Mouse (Mus musculus) urinary bladder, postnatal 10 days (tissue): ENCODE measurements around the gene Lcmt2.
"Not testable (repeated sequence)": the region's sequence is repeated elsewhere in the genome, so short reads cannot be mapped to it uniquely, and the experiment has no call there.

Source experiments
- DNase-seq: peaks from one replicate; pipeline ENCODE4 v3.0.0; 2022; ENCODE audit warnings: low spot score

Lcmt2 gene

GRCm38 (mm10) chr2:121140018-121140882, at the start of gene Lcmt2, which contains the start of gene Adal:
Gene Lcmt2 (minus strand): TSS chr2:121140653.
Gene Adal (plus strand): TSS chr2:121140428.
- peak; percentile 41 for DNase-seq

GRCm38 (mm10) chr2:121188530-121188929, 48.1 kb upstream of the Lcmt2 start:
- no peak for DNase-seq

GRCm38 (mm10) chr2:121184142-121184541, 43.7 kb upstream of the Lcmt2 start:
- no peak for DNase-seq

DNA sequence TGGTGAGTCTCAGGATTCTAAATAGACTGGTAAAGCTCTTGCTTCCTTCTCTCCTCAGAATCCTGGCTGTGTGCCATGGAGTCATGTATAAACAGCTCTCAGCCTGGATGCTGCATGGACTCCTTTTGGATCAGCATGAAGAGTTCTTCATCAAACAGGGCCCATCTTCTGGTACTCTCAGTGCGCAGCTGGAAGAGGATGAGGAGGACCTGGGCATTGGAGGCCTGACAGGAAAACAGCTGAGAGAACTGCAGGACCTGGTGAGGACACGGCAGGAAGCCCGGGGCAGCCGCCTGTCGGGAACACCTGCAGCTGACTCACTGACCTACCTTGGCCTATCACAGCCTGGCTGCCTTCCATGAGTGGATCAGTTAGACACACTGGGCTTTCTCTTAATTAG, 43.0 kb upstream of the Lcmt2 start:
- no peak for DNase-seq

DNA sequence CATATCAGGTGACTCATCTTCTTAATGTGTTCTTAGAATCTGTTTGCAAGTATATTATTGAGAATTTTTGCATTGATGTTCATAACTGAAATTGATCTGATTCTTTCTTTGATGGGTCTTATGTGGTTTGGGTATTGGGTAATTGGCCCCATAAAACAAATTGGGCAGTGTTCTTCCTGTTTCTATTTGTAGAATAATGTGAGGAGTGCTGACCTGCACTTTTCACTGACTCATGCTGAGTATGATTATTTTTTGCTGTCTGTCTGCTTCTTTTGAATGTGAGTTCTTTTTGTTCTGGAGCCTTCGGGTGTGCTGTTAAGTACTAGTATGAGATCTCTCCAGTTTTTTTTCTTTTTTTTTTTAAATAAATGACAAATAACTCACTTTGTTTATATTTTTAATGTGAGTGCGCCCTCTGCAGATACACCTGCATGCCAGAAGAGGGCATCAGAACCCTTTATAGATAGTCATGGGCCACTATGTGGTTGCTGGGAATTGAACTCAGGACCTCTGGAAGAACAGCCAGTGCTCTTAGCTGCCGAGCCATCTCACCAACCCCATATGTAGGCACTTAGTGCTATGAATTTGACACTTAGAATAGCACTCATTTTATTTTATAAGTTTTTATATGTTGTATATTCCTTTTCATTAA, 38.5 kb upstream of the Lcmt2 start:
- DNase-seq: no peak

DNA sequence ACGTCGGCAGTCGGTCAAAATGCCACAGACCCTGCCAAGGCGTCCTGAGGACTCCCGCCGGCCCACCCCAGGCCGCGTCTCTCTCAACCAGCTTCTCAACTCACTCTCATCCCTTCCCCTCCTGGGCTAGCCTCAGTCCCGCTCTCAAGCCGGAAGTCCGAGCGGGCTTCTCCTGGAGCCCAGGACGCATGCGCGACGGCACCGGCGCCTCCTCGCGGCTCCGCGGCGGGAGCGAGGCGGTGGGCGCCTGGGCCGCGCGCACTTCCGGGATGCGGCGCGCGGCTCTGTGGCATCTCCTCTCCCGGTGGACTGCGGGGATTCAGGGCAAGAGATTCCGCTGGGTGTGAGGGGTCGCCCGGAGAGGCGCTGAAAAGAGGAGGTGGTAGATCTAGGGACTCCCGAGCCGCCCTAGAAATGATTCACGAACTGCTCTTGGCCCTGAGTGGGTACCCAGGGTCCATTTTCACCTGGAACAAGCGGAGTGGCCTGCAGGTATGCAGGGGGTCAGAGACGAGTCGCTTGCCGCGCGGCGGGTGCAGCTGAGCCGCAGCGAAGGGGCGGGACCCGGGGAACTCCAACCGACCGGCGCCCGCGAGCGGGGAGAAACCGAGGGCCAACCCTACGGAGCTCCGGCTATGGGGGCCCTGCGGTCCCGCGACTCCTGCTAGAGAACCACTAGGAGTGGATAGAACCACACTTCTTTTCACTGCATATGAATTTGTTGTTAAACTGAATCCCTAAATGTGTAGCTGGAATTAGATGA, 30.7 kb upstream of the Lcmt2 start, which contains the start of gene Zscan29:
TSS of gene Zscan29 (minus strand) at position 146 of the 763 bp plus-strand sequence.
- peak; percentile 66 for DNase-seq

DNA sequence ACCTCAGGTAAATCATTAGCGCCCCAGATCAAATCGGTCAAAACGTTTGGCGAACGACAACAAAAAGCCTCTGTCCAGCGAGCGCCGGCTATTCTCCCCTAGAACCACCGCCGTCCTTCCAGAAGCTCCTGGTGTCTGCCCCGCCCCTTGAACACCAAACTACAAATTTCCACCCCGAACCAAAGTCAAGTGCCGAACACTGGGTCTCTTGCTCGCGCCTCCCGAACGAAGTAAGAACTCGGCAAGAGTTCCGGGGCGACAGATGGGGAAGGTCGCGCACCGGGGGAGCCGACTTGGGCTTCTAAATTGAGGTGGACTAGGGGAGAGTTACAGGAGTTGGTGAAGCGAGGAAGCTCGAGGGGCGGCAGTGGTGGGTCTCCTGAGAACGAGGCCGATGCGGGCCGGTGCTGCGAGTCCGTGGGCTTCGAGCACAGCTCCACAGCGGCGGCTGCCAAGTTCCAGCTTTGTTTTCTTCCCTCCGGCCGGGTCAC, 30.1 kb upstream of the Lcmt2 start, which contains the start of gene Tubgcp4:
TSS of gene Tubgcp4 (plus strand) at position 174 of the 491 bp plus-strand sequence.
- no peak for DNase-seq

- no peak for DNase-seq
Measured at GRCm38 (mm10) chr2:121169902-121170301, 29.4 kb upstream of the Lcmt2 start.

- DNase-seq: no peak
Measured at GRCm38 (mm10) chr2:121169173-121169572, 28.7 kb upstream of the Lcmt2 start.

- no peak for DNase-seq
Measured at GRCm38 (mm10) chr2:121153100-121153499, 12.6 kb upstream of the Lcmt2 start.

DNA sequence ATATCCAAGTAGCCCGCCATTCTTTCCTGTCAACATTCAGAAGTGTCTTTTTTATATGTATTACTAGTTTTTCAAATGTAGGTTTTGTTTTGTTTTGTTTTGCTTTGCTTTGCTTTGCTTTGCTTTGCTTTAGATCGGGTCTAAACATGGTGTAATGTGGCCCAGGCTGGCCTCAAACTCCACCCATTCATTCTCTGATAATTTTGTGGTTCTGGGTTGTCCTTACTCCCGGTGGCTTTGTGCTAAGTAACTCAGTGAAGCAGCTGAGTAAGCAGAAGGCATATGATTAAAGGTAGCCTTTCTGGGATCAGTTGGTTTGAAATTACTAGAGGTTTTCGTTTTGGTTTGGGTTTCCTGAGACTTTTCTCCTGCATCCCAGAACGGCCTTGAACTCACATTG, 9.2 kb upstream of the Lcmt2 start:
- no peak for DNase-seq

DNA sequence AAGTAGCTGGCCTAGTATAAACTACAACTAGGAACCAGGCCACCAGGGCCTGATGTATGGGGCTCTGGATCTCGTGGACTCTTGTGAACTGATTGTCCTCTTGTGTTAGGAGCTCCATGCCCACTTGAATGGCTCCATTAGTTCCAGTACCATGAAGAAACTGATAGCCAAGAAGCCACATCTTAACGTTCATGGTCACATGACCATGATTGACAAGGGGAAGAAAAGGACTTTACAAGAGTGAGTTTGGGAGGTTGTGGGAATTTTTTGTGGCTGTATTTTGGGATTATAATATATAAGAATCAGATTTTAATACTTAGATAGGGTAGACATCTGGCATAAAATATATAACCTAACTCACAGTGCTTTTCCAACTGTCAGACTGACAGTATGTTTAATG, 2.0 kb upstream of the Lcmt2 start:
- DNase-seq: no peak

DNA sequence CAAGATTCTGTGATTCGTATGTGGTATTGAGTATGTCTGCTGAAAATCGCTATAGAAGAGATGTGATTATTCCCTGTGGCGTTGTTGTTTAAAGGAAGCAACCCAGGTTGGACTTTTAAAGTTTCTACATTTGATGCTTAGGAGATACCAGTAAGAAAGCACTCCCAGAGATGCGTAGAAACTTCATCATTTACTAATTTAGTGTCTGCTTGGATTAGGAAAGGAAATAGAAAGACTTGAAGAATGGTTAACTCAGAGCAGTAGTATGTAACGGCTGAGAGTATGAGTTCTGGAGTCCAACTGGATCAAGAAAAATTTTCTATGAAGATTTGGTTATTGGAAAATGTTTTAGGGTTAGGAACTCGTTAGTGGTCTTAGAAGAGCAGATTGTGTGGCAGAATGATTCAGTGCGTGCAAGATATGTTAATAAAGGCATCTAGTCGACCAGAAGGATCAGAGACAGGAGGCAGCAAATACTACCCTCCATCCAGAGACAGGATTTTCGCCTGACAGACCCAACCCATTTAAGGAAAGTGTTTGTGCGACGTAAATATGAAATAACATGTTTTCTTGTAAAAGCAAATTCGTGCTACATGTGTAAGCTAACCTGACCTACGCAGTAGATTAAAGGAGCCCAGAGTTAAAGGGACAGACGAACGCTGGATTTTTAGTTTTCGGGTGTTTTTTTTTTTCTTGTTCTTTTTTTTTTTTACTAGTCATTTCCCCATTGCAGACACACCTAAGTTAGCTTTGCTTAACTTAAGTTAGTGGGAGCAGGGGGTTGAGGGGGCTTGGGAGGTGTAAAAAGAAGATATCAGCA, 973 bp upstream of the Lcmt2 start:
- DNase-seq: no peak

- no peak for DNase-seq
Measured at GRCm38 (mm10) chr2:121139266-121140017, 1.0 kb downstream of the Lcmt2 start.

- no peak for DNase-seq
Measured at GRCm38 (mm10) chr2:121137371-121137770, 3.1 kb downstream of the Lcmt2 start.

- DNase-seq: no peak
Measured at GRCm38 (mm10) chr2:121132822-121133221, 7.6 kb downstream of the Lcmt2 start.

DNA sequence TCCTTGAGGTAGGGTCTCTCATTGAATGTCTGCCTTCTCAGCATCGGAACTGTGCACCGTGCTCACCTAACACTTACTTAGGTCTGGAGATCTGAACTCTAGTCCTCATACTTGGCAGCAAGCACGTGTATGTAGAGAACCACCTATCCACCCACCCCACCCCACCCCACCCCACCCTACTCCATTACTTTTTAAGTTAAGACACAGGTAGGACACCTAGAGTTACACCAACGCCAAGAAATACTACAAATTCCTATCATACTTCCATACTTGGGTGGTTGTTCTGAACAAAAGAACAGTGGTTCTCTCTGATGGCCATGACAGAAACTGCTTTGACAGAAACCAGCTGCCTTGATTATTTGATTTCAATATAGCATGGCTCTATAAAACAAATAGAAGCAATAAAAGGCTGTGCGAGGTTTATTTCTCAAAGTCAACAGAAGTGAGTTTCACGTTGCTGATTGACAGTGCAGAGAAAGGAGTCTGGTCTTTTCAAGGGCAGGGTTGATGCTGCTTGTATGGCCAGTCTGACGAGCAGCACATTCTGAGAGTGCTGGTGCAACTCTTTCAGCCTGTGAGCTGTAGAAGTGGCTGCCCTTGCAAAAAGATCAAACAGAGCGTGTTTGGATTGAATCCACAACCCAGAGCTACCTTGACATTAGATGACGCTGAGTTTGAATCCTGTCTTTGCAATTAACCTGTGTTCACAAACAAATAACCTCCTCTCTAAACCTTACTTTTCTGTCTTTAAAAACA, 11.4 kb downstream of the Lcmt2 start:
- no peak for DNase-seq

- no peak for DNase-seq
Measured at GRCm38 (mm10) chr2:121127536-121127935, 12.9 kb downstream of the Lcmt2 start.

DNA sequence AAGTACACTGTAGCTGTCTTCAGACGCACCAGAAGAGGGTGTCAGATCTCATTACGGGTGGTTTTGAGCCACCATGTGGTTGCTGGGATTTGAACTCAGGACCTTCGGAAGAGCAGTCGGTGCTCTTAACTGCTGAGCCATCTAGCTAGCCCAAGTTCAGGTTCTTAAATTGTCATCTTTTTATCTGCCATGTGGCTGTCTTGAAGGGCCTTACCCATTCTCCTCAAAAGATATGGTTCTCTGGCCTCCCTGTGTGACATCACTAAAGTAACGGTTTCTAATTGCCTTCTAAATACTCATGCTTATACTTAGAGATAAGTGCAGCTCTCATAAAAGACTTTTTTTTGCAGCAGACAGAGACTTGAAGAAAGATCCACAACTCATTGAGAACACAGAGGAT, 14.2 kb downstream of the Lcmt2 start:
- not testable (repeated sequence) for DNase-seq

GRCm38 (mm10) chr2:121119260-121119659, 21.2 kb downstream of the Lcmt2 start:
- DNase-seq: no peak
